Mouse (Mus musculus) forebrain, embryonic 11.5 days (tissue): ENCODE data around the gene Ubox5. TPM values are rescaled to one million over a fixed set of nuclear protein-coding genes. Genes with fewer than 3 reads are reported as not detected.
"Not testable (repeated sequence)": the region's sequence is repeated elsewhere in the genome, so short reads cannot be mapped to it uniquely, and the experiment has no call there.

ENCODE experiments used
- ATAC-seq: fragments of 200-750 bp; cut with Nextera tagmentation; replicated peaks from 2 replicates; pipeline ENCODE4 v1.8.0; 2017; ENCODE audit warnings: moderate TSS enrichment; ENCODE audit not compliant: low FRiP score
- DNase-seq: peaks from one replicate; pipeline ENCODE4 v3.0.0-alpha.2; 2017; ENCODE audit warnings: low spot score
- H3K27ac ChIP-seq: fragments of 300-500 bp; sonication (generic); 2 replicates; pipeline ENCODE4 v1.5.1; 2014; ENCODE audit warnings: low read depth, low read length
- H3K27me3 ChIP-seq: fragments of 300-500 bp; sonication (generic); 2 replicates; pipeline ENCODE4 v1.6.1; 2014; ENCODE audit warnings: mild to moderate bottlenecking, low read length, mixed read lengths; ENCODE audit not compliant: control insufficient read depth, insufficient read depth
- H3K36me3 ChIP-seq: fragments of 300-500 bp; sonication (generic); 2 replicates; pipeline ENCODE4 v1.6.1; 2014; ENCODE audit warnings: mild to moderate bottlenecking, low read length, moderate library complexity, mixed read lengths; ENCODE audit not compliant: control insufficient read depth, insufficient read depth
- H3K4me1 ChIP-seq: fragments of 300-500 bp; sonication (generic); replicated peaks from 2 replicates; pipeline ENCODE4 v1.6.1; 2014; ENCODE audit warnings: low read length, mixed read lengths; ENCODE audit not compliant: control insufficient read depth, insufficient read depth
- H3K4me2 ChIP-seq: fragments of 300-500 bp; sonication (generic); 2 replicates; pipeline ENCODE4 v1.6.1; 2014; ENCODE audit warnings: low read depth, mild to moderate bottlenecking, low read length, moderate library complexity, mixed read lengths; ENCODE audit not compliant: severe bottlenecking
- H3K4me3 ChIP-seq: fragments of 300-500 bp; sonication (generic); 2 replicates; pipeline ENCODE4 v1.5.1; 2014; ENCODE audit warnings: low read depth, low read length
- H3K9ac ChIP-seq: fragments of 300-500 bp; sonication (generic); 2 replicates; pipeline ENCODE4 v1.6.1; 2014; ENCODE audit warnings: low read length
- H3K9me3 ChIP-seq: fragments of 300-500 bp; sonication (generic); 2 replicates; pipeline ENCODE4 v1.6.1; 2016; ENCODE audit warnings: low read length, mixed read lengths; ENCODE audit not compliant: control insufficient read depth
- WGBS: fragments of 180-500 bp; shearing (Covaris S2); extraction: QIAGEN DNeasy Blood & Tissue Kit; methylation state at CpG from one replicate; pipeline ENCODE4 v1.1.7; 2014; 5-methylcytosine and 5-hydroxymethylcytosine counted together
- polyA plus RNA-seq: library from polyadenylated mRNA; unstranded; fragments of >200 nt; fragmentation: Nextera tagmentation; extraction: Ambion mirVana; gene quantifications from 2 replicates; pipeline ENCODE4 v1.2.1, GENCODE M21; 2014

Gene Ubox5
- polyA plus RNA-seq, 1 experiment from 2014 or later = 17.8 TPM

DNA sequence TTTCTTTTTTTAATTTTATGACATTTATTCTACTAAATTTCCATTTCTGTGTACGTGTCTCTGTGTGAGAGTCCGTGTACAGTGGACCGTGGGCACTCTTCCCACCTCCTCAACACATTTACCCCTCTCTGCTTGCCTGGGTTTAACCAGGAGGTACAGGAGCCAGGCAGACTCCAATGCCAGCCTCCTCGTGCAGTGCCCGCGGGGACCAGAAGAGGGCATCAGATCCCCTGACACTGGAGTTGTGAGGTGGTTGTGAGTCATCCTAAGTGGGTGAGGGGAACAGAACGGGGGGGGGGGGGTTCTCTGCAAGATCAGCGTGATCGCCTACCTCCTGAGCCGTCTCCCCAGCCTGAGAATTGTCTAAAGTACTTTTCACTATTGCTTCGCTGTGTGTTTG is 51.7 kb downstream of the Ubox5 start:
- H3K27ac ChIP-seq = no peak overlapping the region
- H3K9ac ChIP-seq = no peak overlapping the region
- DNase-seq (peak; percentile 83), ATAC-seq (no peak)
- no peaks in the 10 kb centered on the region for H3K9me3 ChIP-seq
- WGBS = 10% methylated on average over 11 of the region's 11 CpGs
- H3K4me3 ChIP-seq = no peak overlapping the region
- peaks cover 79% of the 10 kb centered on the region for H3K27me3 ChIP-seq
- peaks cover 6% of the 10 kb centered on the region; the same call in 1 of the 2 replicates for H3K4me1 ChIP-seq
- H3K4me2 ChIP-seq = no peak overlapping the region
- no peaks in the 10 kb centered on the region for H3K36me3 ChIP-seq

DNA sequence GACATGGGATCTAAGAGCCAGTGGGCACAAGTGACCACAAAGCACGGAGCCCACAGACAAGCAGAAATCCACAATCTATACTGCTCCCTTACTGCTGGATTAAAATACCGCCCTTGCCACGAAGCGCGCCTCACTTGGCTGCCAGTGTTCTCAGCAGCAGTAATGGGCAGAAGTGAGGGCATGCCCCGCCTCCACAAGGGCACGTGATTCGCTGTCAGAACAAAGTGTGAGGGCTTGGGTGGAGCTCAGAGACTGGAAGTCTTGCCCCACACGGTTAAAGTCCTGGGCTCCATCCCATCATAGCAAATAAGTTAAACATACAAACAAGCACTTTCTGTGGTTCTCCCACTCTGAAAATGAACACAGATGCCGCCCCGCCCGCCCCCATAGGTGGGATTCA is 52.2 kb downstream of the Ubox5 start:
- 0 out of 2 replicates have a peak overlapping the region, but pooled peaks have one; percentile 9 for H3K4me2 ChIP-seq
- H3K9ac ChIP-seq = no peak overlapping the region
- WGBS = 6% methylated on average over 12 of the region's 12 CpGs
- H3K9me3 ChIP-seq = no peaks in the 10 kb centered on the region
- H3K4me1 ChIP-seq = peaks cover 6% of the 10 kb centered on the region; the same call in 1 of the 2 replicates
- no peaks in the 10 kb centered on the region for H3K36me3 ChIP-seq
- peak; percentile 72 for DNase-seq
- no peak overlapping the region for H3K27ac ChIP-seq
- 0 out of 2 replicates have a peak overlapping the region, but pooled peaks have one; percentile 6 for H3K4me3 ChIP-seq
- ATAC-seq = peak; percentile 49
- H3K27me3 ChIP-seq = peaks cover 78% of the 10 kb centered on the region

DNA sequence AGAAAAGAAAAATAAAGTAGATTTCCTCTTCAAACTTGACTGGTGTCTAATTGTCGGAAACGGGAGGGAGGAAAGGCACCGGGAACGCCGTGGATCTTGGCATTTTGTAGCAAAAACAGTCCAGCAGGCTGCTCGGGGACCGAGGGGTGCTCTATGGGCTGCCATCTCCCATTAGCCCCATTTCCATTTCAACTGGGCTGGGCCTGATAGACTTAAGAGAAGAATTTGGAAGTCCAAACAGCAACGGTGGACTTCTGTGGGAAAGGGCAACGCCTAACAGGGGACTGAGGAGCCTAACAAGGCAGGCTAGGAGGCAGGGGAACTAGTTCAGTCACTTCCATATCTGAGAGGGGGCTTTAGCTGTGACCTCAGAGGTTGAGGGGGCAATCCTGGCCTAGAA is 52.8 kb downstream of the Ubox5 start:
- peak overlapping the region; percentile 37; the same call in 1 of the 2 replicates for H3K4me2 ChIP-seq
- WGBS = 2% methylated on average over 9 of the region's 9 CpGs
- no peak for DNase-seq

DNA sequence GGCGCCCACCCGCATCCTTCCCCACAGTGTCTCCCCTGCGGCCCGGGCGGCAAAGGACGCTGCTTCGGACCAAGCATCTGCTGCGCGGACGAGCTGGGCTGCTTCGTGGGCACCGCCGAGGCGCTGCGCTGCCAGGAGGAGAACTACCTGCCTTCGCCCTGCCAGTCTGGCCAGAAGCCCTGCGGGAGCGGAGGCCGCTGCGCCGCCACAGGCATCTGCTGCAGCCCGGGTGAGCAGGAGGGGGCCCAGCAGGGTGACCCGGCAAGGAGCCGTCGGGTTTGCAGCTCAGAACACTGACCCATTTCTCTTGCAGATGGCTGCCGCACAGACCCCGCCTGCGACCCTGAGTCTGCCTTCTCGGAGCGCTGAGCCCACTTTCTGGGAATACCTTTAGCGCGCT is 53.3 kb downstream of the Ubox5 start:
- not testable (repeated sequence) for H3K4me1 ChIP-seq, ATAC-seq, H3K36me3 ChIP-seq, H3K9ac ChIP-seq, H3K9me3 ChIP-seq, H3K27ac ChIP-seq
- H3K4me2 ChIP-seq = peak overlapping the region; percentile 37
- WGBS = 1% methylated on average over 30 of the region's 32 CpGs
- DNase-seq = peak; percentile 63
- H3K27me3 ChIP-seq = peaks cover 67% of the 10 kb centered on the region
- H3K4me3 ChIP-seq = peak overlapping the region; percentile 19

More for the DNA sequence above, 52.8 kb downstream of the Ubox5 start:
- H3K9me3 ChIP-seq = no peaks in the 10 kb centered on the region
- H3K4me1 ChIP-seq = peaks cover 6% of the 10 kb centered on the region; the same call in 1 of the 2 replicates
- peaks cover 72% of the 10 kb centered on the region for H3K27me3 ChIP-seq
- no peak overlapping the region for H3K9ac ChIP-seq
- ATAC-seq = no peak
- no peak overlapping the region for H3K27ac ChIP-seq
- no peaks in the 10 kb centered on the region for H3K36me3 ChIP-seq
- H3K4me3 ChIP-seq = no peak overlapping the region

DNA sequence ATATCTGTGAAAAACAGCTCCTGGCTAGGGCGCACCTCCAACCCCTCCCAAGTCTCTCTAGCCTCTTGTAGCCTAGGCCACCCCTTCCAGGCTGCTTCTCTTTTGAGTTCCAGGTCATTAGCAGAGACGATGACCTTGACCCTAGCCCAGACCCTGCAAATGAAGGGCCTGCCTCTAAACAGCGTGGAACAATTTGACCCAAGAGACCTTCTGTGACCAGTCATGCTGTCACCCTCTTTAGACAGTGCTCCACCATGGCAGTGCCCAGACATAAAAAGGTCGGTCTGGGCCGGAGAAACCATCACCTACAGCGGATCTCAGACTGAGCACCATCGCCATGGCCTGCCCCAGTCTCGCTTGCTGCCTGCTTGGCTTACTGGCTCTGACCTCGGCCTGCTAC is 54.0 kb downstream of the Ubox5 start, which contains the start of gene Oxt:
Gene Oxt, plus strand, starts transcription at position 301 of the 400 bp plus-strand sequence.
- Histone ChIP-seq H3K27ac (no peak within 1 kb of the TSS), H3K4me3 (peak within 1 kb of the TSS; percentile 19), H3K4me1 (peaks cover 3% of the 10 kb centered on the region; the same call in 1 of the 2 replicates), H3K27me3 (peaks cover 60% of the 10 kb centered on the region), H3K4me2 (peak within 1 kb of the TSS; percentile 37), H3K36me3 (no peaks in the 10 kb centered on the region), H3K9me3 (no peaks in the 10 kb centered on the region), H3K9ac (no peak within 1 kb of the TSS)
- ATAC-seq = no peak
- DNase-seq = no peak
- WGBS = 35% methylated on average over 9 of the region's 9 CpGs

DNA sequence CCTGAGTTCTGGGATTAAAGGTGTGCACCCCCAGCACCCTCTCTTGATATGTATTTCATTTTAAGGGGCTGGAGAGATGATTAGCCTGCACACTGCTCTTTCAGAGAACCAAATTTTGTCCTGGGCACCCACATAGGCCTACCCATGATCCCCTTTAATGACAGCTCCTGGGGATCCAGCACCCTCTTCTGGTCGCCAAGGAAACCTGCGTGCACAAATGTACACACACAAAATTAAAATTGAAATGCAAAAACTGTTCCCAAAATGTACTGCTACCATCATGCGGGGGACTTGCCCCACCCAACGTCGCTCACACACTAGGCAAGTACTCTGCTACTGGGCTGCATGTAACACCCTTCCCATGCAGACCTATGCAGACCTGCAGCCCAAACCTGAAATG is 54.9 kb downstream of the Ubox5 start:
- 82% methylated on average over 5 of the region's 5 CpGs for WGBS
- ATAC-seq = no peak
- H3K4me2 ChIP-seq = no peak overlapping the region
- DNase-seq = no peak
- no peaks in the 10 kb centered on the region for H3K9me3 ChIP-seq
- H3K27me3 ChIP-seq = peaks cover 51% of the 10 kb centered on the region
- H3K9ac ChIP-seq = no peak overlapping the region
- H3K4me1 ChIP-seq = no peaks in the 10 kb centered on the region
- H3K4me3 ChIP-seq = no peak overlapping the region
- H3K36me3 ChIP-seq = no peaks in the 10 kb centered on the region
- no peak overlapping the region for H3K27ac ChIP-seq

DNA sequence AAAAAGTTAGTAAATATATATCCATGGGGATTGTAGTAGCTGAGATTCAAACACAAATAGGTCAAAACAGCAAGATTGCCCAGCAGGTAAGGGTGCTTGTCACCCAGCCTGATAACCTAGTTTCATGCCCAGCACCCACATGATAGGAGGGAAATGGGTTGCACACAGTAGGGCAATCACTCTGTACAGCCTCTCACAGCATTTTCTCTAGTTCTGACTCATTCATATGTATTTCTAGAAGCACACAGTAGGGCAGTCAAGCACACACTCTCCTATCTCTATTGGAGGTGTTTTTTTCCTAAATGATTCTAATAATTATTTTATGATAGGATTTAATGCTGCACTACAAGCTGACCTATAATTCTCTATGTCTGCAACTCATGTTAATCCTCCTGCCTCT is 59.9 kb downstream of the Ubox5 start:
- ATAC-seq = no peak
- no peaks in the 10 kb centered on the region for H3K9me3 ChIP-seq
- H3K4me2 ChIP-seq = no peak overlapping the region
- 0 out of 2 replicates have a peak, but pooled peaks cover 2% of the 10 kb centered on the region for H3K27me3 ChIP-seq
- no peaks in the 10 kb centered on the region for H3K4me1 ChIP-seq
- H3K36me3 ChIP-seq = no peaks in the 10 kb centered on the region; the same call in 1 of the 2 replicates
- no peak for DNase-seq
- no peak overlapping the region for H3K9ac ChIP-seq
- H3K27ac ChIP-seq = no peak overlapping the region
- no peak overlapping the region for H3K4me3 ChIP-seq

DNA sequence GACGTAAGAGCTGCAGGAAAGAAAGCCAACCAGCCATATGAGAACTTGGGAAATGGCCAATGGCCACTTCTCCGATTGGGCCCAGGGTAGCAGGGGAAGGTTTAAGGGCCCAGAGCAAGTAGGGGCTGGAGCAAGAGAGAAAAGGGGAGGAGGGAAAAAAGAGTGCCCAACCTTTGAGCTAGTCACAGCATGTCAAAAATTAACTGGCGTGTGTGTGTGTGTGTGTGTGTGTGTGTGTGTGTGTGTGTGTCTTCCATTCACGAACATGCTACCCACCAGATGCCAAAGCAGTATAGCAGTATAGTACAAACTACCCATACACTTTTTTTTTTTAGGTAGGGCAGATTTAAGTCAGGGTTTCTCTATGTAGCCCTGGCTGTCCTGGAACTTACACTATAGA is 60.9 kb downstream of the Ubox5 start:
- Histone ChIP-seq H3K4me3 (no peak overlapping the region), H3K9me3 (no peaks in the 10 kb centered on the region), H3K27me3 (0 out of 2 replicates have a peak, but pooled peaks cover under 1% of the 10 kb centered on the region), H3K4me2 (no peak overlapping the region), H3K4me1 (peaks cover 3% of the 10 kb centered on the region; the same call in 1 of the 2 replicates), H3K27ac (no peak overlapping the region), H3K36me3 (no peaks in the 10 kb centered on the region; the same call in 1 of the 2 replicates), H3K9ac (no peak overlapping the region)
- WGBS = 80% methylated on average over 4 of the region's 4 CpGs
- DNase-seq (no peak), ATAC-seq (no peak)

DNA sequence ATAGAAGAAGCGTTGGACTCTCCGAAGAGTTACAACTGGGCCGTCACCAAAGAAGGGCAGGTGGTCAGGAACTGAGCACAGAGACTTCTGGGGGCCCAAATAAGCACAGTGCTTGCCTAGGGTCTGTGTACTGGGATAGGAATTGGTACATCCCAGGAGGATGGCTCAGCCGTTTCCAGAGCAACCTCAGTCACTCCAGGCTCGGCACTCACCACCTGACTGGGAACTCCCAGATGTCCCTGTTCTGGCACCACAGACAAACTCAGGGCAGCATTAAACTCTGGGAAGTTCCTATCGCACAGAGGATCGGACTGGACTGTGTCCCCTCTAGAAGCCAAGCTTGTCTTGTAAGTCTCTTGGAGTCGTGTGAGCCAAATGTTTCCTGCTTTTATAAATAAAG is 64.9 kb downstream of the Ubox5 start:
- DNase-seq (no peak), ATAC-seq (no peak)
- Histone ChIP-seq H3K27ac (no peak overlapping the region), H3K4me1 (peaks cover 7% of the 10 kb centered on the region; the same call in 1 of the 2 replicates), H3K36me3 (no peaks in the 10 kb centered on the region; the same call in 1 of the 2 replicates), H3K9me3 (no peaks in the 10 kb centered on the region), H3K9ac (no peak overlapping the region), H3K4me2 (no peak overlapping the region), H3K4me3 (no peak overlapping the region), H3K27me3 (no peaks in the 10 kb centered on the region)
- 84% methylated on average over 8 of the region's 8 CpGs for WGBS
